Mouse (Mus musculus) cerebellum, adult 11 months (tissue): ENCODE measurements around the gene Gm49661.

Experiments used
- DNase-seq: peaks from one replicate; pipeline ENCODE4 v3.0.0; 2022

The Gm49661 gene

GRCm38 (mm10) chr8:84965731-84966291 lies 3.4 kb downstream of the Gm49661 start:
- DNase-seq, result peak; percentile 91

GRCm38 (mm10) chr8:84963952-84964351 lies 5.3 kb downstream of the Gm49661 start:
- no peak for DNase-seq

DNA sequence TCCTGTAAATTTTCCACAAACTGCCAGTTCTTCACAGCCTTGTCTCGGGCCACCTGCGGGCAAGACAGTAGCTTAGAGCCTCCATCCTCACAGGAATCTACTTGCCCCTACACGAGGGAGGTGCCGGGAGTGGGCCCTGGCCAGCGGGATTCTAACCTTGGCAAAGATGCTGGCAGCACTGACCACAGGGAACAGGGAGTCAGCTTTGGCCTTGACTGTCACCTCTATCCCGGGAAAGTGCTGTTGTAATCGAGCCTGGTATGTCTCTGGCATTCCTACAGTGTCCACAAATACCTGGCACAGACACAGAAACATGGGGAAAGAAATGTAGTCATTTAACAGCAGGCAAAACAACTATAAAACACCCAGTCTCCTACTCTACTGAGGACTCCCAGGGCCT lies 9.4 kb downstream of the Gm49661 start:
- DNase-seq, result no peak

GRCm38 (mm10) chr8:84956768-84957167 lies 12.5 kb downstream of the Gm49661 start:
- DNase-seq, result peak; percentile 73

- DNase-seq, result no peak
These were observed 16.5 kb downstream of the Gm49661 start for GRCm38 (mm10) chr8:84952612-84953255.

DNA sequence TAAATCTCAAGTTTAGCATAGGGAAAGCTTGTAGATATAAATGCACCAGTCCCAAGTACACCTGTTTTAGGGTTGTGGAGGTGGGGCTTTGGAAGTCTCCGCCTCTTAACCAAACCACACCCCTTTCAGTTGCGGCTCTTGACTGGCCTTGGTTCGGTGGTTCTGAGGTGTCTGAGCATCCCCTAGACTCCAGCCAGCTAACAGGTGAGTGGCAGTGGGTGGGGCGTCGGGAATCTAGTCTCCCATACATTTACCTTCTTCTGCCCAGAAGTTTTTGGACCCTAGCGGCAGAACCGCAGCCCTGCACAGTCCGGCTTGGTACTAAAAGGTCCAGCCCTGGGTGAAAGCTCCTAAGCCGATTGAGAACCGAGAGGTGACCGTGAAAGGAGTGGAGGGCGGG lies 19.5 kb downstream of the Gm49661 start:
- no peak for DNase-seq

GRCm38 (mm10) chr8:84947241-84947545 lies 22.0 kb downstream of the Gm49661 start:
- no peak for DNase-seq

DNA sequence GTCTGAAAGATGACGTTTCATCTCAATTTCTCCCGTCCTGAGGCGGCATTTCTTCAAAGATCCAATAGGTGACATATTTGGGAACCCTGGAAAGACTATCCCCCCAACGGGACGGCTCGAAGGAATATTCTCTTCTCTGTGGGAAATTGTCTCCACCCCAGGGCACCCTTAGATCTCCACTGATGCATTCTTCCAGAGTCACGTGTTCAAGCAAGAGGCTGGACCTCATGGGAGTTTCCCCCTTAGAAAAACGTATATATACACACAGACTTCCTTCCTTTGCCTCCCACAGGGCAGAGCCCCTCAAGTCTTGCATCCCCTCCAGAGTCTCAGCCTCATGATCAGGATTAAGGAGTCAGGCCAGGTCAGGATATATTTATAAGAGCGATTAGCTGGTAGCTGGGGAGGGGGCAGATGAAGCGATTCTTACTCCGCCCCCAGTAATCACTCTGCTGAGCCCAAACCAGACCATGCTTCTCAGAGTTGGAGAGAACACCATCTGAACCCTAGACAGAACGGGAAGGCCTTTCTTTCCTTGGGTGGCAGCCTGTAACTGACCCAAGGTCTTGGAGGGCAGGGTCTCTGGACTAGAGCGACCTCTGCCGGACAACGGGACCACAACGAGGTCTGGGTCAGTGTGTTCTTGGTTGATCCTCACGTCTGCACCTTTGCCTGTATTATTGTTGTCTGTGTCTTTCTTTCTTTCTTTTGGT lies 22.5 kb downstream of the Gm49661 start, which contains the start of gene Rtbdn:
Gene Rtbdn, plus strand, starts transcription at position 464 of the 713 bp plus-strand sequence.
- DNase-seq, result peak; percentile 69

DNA sequence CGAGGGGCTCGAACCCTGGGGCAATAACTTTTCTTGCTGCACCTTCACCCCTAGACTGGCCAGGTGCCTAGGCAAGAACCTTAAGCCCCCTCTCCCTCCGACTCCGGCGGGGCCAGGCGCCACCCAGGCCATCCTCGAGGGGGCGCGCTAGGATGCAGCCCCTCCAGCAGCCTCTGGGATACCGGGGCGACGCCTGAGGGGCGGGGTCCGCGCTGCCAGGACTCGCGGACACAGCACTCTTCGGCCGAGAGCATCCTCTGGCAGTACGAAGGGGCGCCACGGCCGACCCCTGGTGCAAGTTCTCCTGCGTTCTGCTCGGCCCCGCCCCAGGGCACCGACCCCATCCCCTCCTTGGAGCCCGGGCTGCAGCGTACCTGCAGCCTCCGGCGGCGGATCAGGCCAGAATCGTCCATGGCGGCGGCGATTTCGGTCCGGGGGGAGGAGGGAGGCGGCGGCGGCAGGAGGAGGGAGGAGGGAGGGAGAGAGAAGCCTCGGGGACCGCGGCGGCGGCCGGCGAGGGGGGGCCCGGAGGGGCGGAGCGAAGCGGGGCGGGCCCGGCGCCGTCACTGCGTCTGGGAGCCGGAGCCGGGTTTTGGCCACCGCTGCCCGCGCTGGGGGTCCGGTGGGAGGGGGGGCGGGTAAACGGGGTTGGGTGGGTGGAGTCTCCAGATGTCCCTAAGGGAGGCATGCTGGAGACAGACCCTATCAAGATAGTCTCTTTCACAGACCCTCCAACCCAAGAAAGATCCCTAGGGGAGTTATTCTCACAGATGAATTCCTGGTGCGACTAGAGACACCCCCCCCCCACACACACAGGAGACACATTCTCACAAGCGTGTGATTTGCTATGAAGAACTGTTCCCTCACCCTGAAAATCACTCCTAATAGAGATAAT lies 23.4 kb downstream of the Gm49661 start:
- DNase-seq, result peak; percentile 72

DNA sequence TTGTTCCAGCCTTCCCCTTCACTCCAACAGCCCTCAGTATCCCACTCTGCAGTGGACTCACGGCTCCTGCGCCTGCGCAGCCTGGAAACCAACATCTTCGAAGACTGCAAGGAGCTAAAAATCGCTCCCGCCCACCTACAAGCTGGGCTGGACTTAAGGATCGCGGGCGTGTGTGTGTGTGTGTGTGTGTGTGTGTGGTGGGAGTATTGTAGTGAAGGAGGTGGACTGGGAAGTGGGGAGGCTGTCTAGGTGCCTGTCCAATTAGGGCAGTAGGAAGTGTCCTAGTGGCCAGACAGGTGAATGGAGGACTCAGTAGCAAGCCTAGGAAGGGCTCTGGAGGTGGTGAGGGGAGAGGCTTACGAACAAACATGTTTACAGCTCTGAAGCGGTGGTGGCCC lies 24.0 kb downstream of the Gm49661 start:
- DNase-seq, result no peak

GRCm38 (mm10) chr8:84944478-84945160 lies 24.6 kb downstream of the Gm49661 start:
- DNase-seq, result peak; percentile 80

DNA sequence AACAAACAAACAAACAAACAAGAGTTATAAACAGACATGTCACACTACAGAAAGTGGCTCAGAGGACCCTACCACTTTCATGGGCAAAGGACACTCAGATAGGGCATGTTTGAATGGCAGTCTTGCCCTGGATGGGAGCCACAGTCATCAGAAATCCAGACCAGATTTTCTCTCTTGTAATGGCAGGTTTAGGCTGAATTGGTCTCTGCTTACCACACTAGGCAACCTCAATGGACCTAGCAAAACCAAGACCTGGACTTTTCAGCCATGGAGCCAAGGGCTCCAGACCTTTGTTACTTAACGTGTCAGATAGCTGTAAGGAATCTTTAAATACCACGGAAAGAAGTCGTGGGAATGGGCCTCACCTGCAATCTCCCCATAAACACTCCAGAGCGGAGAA lies 25.5 kb downstream of the Gm49661 start:
- no peak for DNase-seq

DNA sequence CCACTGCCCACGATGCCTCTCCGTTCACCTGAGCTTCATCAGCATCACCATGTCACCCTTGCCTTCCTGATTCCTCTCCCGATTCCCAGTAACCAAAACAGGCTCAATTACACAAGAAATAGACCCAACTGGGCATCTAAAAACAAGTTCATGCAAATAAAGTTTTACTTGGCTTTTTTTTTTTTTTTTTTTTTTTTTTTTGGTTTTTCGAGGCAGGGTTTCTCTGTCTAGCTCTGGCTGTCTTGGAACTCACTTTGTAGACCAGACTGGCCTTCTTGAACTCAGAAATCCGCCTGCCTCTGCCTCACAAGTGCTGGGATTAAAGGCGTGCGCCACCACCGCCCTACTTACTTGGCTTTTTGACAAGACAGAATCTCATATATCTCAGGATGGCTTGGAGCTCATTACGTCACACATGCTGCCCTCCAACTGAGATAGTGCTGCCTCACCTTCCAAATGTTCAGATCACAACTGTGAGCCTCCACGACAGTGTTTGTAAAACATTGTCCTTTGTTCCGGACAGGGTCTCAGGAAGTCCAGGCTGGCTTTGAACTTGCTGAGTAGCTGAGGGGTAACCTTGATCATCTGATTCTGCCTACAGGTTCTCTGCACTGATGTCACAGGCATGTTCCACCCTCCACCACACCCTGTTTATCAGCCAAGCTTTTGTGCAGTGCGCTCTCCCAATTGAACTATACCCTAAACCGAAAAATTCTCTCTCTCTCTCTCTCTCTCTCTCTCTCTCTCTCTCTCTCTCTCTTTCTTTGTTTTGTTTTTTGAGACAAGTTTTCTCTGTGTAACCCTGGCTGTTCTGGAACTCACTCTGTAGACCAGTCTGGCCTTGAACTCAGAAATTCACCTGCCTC lies 31.4 kb downstream of the Gm49661 start:
- no peak for DNase-seq

DNA sequence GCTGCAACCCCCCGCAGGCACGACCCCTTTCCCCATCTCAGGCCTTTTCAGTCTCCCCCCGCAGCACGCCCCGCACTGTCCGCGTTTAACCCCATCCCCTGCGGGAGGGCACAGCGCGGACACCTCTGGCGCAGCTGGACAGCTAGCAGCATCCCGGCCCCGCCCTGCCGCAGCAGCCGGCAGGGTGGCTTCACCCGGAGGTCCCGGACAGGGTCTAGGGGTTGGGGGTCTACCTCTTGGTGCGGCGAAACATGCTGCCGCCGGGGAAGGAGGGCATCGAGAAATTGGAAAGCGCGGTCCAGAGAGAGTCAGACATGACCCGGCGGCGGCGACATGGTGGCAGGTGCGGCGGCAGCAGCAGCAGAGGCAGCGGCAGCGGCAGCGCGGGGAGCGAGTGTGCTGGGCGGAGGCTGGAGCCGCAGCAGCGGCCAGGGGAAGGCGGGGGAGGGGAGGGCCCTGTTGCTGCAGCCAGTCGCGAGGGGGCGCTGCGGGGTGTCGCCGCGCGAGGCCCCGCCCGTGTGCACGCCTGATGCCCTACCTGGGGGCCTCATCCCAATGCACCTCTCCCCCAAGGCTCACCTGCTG lies 32.2 kb downstream of the Gm49661 start, which contains the start of gene Mast1:
Gene Mast1, minus strand, starts transcription at position 398 of the 585 bp plus-strand sequence.
- DNase-seq, result peak; percentile 84

GRCm38 (mm10) chr8:84936041-84936961 lies 32.9 kb downstream of the Gm49661 start:
- DNase-seq, result no peak

- DNase-seq, result peak; percentile 54
These were observed 33.7 kb downstream of the Gm49661 start for GRCm38 (mm10) chr8:84935489-84935888.

DNA sequence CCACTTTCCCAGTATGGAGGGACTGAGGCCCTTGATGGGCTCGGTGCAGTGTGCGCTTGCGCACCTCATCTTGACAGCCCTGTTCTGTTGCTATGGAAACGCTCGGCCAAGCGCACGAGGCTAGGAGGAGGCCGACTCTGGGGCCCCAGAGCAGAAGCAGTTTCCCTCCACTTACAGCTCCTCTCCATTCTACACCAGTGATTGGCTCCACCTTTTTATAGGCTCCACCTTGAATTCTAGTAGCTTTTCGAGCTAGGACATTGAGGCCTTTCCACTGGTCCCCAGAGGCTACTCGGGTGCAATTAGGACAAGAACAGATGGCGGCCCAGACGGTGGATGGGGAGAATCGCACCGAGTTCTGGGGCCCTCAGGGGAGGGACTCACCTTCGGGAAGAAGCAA lies 34.4 kb downstream of the Gm49661 start:
- peak; percentile 77 for DNase-seq

GRCm38 (mm10) chr8:84933767-84934559 lies 35.3 kb downstream of the Gm49661 start:
- no peak for DNase-seq

GRCm38 (mm10) chr8:84930582-84930981 lies 38.7 kb downstream of the Gm49661 start:
- no peak for DNase-seq
